Mouse (Mus musculus): ENCODE data around the gene Il16. TPM values are rescaled to one million over a fixed set of nuclear protein-coding genes. Genes with fewer than 3 reads are reported as not detected.

Gene Il16
- polyA plus RNA-seq, 1 experiment from 2014 or later, result 7.6 TPM

DNA sequence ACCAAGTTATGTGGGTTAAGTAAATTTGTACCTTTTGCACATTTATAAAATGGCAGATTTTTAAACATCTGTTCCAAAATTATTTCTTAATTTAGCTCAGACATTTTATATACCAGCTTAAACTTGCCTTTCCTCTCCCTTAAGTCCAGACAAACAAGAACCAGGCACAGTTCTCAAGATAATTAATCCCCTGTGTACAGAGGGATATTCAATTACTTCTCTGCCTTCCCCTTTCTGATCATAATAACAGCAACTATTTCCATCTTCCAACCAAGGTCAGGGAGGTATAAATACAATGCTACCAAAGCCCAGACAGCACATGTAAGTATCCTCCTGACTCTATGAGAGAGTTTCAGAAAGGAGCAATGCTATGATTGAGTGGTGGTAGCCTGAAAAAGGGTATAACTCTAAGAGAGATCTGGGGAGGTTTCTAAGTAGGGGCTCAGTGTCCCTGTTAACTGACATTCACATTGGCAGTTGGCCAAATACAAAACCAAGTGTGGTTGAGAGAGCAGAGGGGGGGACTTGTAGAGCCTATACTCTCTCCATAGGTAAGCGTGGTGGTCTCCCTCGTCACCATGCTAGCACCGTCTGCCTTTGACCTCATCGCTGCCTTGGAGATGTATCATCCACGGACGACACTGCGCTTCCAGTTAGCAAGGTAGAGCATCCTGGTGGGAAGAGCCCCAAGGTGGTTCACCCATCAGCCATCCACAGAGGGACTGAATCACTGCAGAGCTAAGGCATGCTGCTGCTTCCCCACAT is 141.2 kb downstream of the Il16 start:
- 64% methylated on average over 7 of the region's 7 CpGs for WGBS
- no peak overlapping the region for H3K9ac ChIP-seq
- H3K4me3 ChIP-seq (replicated peaks), result no peak overlapping the region
- no peaks in the 10 kb centered on the region for H3K9me3 ChIP-seq (replicated peaks)
- H3K4me2 ChIP-seq (replicated peaks), result no peak overlapping the region
- 0 out of 2 replicates have a peak, but pooled peaks cover 11% of the 10 kb centered on the region for H3K4me1 ChIP-seq
- no peak overlapping the region for H3K27ac ChIP-seq (replicated peaks)
- H3K36me3 ChIP-seq, result no peaks in the 10 kb centered on the region
- ATAC-seq (ENCODE audit: insufficient number of reproducible peaks, low FRiP score, low TSS enrichment, low read depth), result no peak
- H3K27me3 ChIP-seq, result no peaks in the 10 kb centered on the region

- ATAC-seq (ENCODE audit: insufficient number of reproducible peaks, low FRiP score, low TSS enrichment, low read depth), result no peak
- Histone ChIP-seq H3K4me2 (replicated peaks) (no peak overlapping the region), H3K27me3 (no peaks in the 10 kb centered on the region), H3K27ac (replicated peaks) (no peak overlapping the region), H3K9ac (no peak overlapping the region), H3K9me3 (replicated peaks) (no peaks in the 10 kb centered on the region), H3K4me3 (replicated peaks) (no peak overlapping the region), H3K4me1 (0 out of 2 replicates have a peak, but pooled peaks cover 8% of the 10 kb centered on the region), H3K36me3 (no peaks in the 10 kb centered on the region)
- WGBS, result 58% methylated on average over 8 of the region's 8 CpGs
These were observed 145.6 kb downstream of the Il16 start for GRCm38 (mm10) chr7:83599913-83600286.

- no peaks in the 10 kb centered on the region for H3K9me3 ChIP-seq (replicated peaks)
- H3K4me1 ChIP-seq, result 0 out of 2 replicates have a peak, but pooled peaks cover 1% of the 10 kb centered on the region
- WGBS, result 86% methylated on average over 13 of the region's 13 CpGs
- no peaks in the 10 kb centered on the region for H3K36me3 ChIP-seq
- no peak overlapping the region for H3K4me3 ChIP-seq (replicated peaks)
- H3K27ac ChIP-seq (replicated peaks), result no peak overlapping the region
- ATAC-seq (ENCODE audit: insufficient number of reproducible peaks, low FRiP score, low TSS enrichment, low read depth), result no peak
- H3K4me2 ChIP-seq (replicated peaks), result no peak overlapping the region
- no peak overlapping the region for H3K9ac ChIP-seq
- H3K27me3 ChIP-seq, result no peaks in the 10 kb centered on the region
These were observed 146.3 kb downstream of the Il16 start for GRCm38 (mm10) chr7:83598997-83599912.

DNA sequence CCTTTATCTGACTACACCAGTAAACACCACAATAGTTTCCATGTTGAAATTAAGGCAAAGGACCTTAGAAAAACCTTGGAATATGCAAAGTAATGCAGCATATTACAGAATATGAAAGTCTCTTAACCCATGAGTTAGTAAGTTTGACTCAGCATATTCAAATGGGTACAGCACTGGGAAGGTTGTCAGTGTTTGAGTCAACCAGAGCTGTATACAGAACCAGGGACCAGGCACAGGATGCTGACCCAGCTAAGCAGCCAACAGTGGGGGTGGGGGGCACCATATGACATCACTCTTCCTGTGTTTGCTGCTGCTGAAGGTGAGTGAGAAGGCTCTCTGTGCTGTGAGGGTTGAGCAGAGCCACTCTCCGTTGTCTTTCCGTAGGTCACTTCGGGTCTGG is 148.5 kb downstream of the Il16 start:
- ATAC-seq (ENCODE audit: insufficient number of reproducible peaks, low FRiP score, low TSS enrichment, low read depth), result no peak
- H3K4me2 ChIP-seq (replicated peaks), result no peak overlapping the region
- no peaks in the 10 kb centered on the region for H3K36me3 ChIP-seq
- H3K9me3 ChIP-seq (replicated peaks), result no peaks in the 10 kb centered on the region
- WGBS, result 92% methylated on average over 3 of the region's 3 CpGs
- no peak overlapping the region for H3K27ac ChIP-seq (replicated peaks)
- H3K9ac ChIP-seq, result no peak overlapping the region
- H3K4me1 ChIP-seq, result no peaks in the 10 kb centered on the region
- no peak overlapping the region for H3K4me3 ChIP-seq (replicated peaks)
- H3K27me3 ChIP-seq, result no peaks in the 10 kb centered on the region

DNA sequence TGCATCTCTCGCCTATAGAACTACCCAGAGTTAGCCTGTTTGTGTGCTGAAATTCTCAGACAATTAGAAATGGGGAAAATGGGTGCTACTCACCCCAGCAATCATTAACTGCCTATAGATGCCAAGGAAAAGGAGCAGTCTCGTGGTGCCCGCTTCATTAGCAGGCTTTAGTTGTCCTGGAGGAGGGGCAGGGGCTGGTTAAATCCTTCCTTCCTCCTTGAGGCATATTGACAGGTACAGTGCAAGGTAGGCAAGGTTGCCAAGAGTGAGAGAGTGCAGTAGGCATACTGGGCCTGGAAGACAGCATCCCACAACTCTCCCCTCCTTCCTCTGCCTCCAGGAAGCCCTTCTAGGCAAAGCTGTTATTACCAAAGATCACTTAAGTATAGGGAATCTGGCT is 151.5 kb downstream of the Il16 start:
- no peak overlapping the region for H3K4me2 ChIP-seq (replicated peaks)
- ATAC-seq (ENCODE audit: insufficient number of reproducible peaks, low FRiP score, low TSS enrichment, low read depth), result no peak
- no peaks in the 10 kb centered on the region for H3K4me1 ChIP-seq
- H3K9me3 ChIP-seq (replicated peaks), result no peaks in the 10 kb centered on the region
- no peaks in the 10 kb centered on the region for H3K36me3 ChIP-seq
- no peaks in the 10 kb centered on the region for H3K27me3 ChIP-seq
- no peak overlapping the region for H3K9ac ChIP-seq
- WGBS, result 79% methylated on average over 3 of the region's 3 CpGs
- H3K4me3 ChIP-seq (replicated peaks), result no peak overlapping the region
- H3K27ac ChIP-seq (replicated peaks), result no peak overlapping the region

Other genes starting within 250 kb of the Il16 start
- gene Tmc3, start 160.8 kb downstream of the Il16 start, polyA plus RNA-seq (2015; fragmentation: Nextera tagmentation; extraction: Ambion mirVana), result 0.81 and 1.2 TPM in 2 replicates
- 34.3 and 34.8 TPM in 2 replicates for gene Stard5, start 113.8 kb downstream of the Il16 start, polyA plus RNA-seq (2015; fragmentation: Nextera tagmentation; extraction: Ambion mirVana)
- 7.0 and 14.1 TPM in 2 replicates for gene Cfap161, start 49.2 kb upstream of the Il16 start, polyA plus RNA-seq (2015; fragmentation: Nextera tagmentation; extraction: Ambion mirVana)
- gene Tlnrd1, start 138.6 kb upstream of the Il16 start, polyA plus RNA-seq (2015; fragmentation: Nextera tagmentation; extraction: Ambion mirVana), result 12.5 and 13.0 TPM in 2 replicates
- gene Mesd, start 138.7 kb upstream of the Il16 start, polyA plus RNA-seq (2015; fragmentation: Nextera tagmentation; extraction: Ambion mirVana), result 79.4 and 92.6 TPM in 2 replicates